Mouse (Mus musculus) intestine, embryonic 15.5 days (tissue): Measurements from ENCODE around the gene Prdx4. TPM values are rescaled to one million over a fixed set of nuclear protein-coding genes. Genes with fewer than 3 reads are reported as not detected.
"Not testable (repeated sequence)": the region's sequence is repeated elsewhere in the genome, so short reads cannot be mapped to it uniquely, and the experiment has no call there.

ENCODE experiments used
- ATAC-seq: fragments of 200-750 bp; cut with Nextera tagmentation; 2 replicates; pipeline ENCODE4 v1.8.0; 2017; ENCODE audit warnings: moderate TSS enrichment, moderate library complexity
- H3K27ac ChIP-seq: fragments of 300-500 bp; sonication (generic); 2 replicates; pipeline ENCODE4 v1.5.1; 2015; ENCODE audit warnings: mild to moderate bottlenecking, inconsistent platforms
- H3K27me3 ChIP-seq: fragments of 300-500 bp; sonication (generic); replicated peaks from 2 replicates; pipeline ENCODE4 v1.6.1; 2015; ENCODE audit warnings: inconsistent platforms
- H3K36me3 ChIP-seq: fragments of 300-500 bp; sonication (generic); 2 replicates; pipeline ENCODE4 v1.6.1; 2015; ENCODE audit warnings: inconsistent platforms
- H3K4me1 ChIP-seq: fragments of 300-500 bp; sonication (generic); replicated peaks from 2 replicates; pipeline ENCODE4 v1.6.1; 2015; ENCODE audit warnings: inconsistent platforms
- H3K4me2 ChIP-seq: fragments of 300-500 bp; sonication (generic); replicated peaks from 2 replicates; pipeline ENCODE4 v1.6.1; 2015; ENCODE audit warnings: mild to moderate bottlenecking, inconsistent platforms
- H3K4me3 ChIP-seq: fragments of 300-500 bp; sonication (generic); replicated peaks from 2 replicates; pipeline ENCODE4 v1.5.1; 2015; ENCODE audit warnings: inconsistent platforms
- H3K9ac ChIP-seq: fragments of 300-500 bp; sonication (generic); 2 replicates; pipeline ENCODE4 v1.6.1; 2015; ENCODE audit warnings: inconsistent platforms
- H3K9me3 ChIP-seq: fragments of 300-500 bp; sonication (generic); 2 replicates; pipeline ENCODE4 v1.6.1; 2016; ENCODE audit warnings: inconsistent platforms
- WGBS: fragments of 180-500 bp; shearing (Covaris S2); methylation state at CpG from one replicate; pipeline ENCODE4 v1.1.7; 2015; 5-methylcytosine and 5-hydroxymethylcytosine counted together
- polyA plus RNA-seq: library from polyadenylated mRNA; unstranded; fragments of >200 nt; fragmentation: Nextera tagmentation; extraction: Ambion mirVana; gene quantifications from 2 replicates; pipeline ENCODE4 v1.2.1, GENCODE M21; 2015

Gene Prdx4
- polyA plus RNA-seq: 220 and 243 TPM in 2 replicates

DNA sequence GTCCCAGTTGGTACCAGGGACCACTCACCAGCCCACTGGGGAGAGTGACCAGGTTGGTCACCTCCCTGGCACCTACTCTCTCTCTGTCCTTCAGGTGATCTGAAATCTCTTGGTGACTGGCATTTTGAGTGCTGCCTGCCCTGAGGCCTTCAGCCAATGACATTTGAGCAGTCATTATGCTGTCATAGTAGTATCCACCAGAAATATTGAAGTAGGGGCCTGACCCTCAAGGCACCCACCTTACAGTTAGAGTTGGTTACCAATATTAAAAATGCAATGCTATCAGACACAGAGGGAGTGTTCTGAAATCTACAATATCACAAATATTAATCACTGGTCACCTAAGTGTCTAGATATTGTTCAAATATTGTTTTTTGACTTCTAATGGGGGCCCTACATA is at the start of gene Prdx4:
Gene Prdx4, minus strand, starts transcription at position 101 of the 400 bp plus-strand sequence.
- Histone ChIP-seq H3K27me3 (no peaks in the 10 kb centered on the region), H3K4me3 (no peak within 1 kb of the TSS)
- no peak for ATAC-seq

DNA sequence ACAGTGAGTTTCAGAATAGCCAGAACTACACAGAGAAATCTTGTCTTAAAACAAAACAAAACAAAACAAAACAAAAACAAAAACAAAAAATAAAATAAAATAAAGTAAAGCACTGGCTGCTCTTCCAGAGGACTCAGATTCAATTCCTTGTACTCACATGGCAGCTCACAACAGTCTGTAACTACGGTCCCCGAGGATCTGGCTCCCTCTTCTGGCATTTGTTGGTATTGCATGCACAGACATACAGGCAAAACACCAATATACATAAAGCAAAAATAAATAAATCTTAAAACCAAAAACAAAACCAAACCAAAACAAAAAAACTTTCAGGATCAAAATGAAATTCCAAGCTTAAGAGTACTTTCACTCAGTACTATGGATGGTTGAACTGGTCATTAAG is 36.0 kb upstream of the Prdx4 start:
- no peaks in the 10 kb centered on the region for H3K36me3 ChIP-seq
- no peak overlapping the region for H3K27ac ChIP-seq
- WGBS: 13% methylated on average over 2 of the region's 2 CpGs
- no peaks in the 10 kb centered on the region for H3K4me1 ChIP-seq
- no peak overlapping the region for H3K4me3 ChIP-seq
- no peaks in the 10 kb centered on the region for H3K27me3 ChIP-seq
- no peak for ATAC-seq
- H3K9me3 ChIP-seq: no peaks in the 10 kb centered on the region
- H3K9ac ChIP-seq: no peak overlapping the region
- H3K4me2 ChIP-seq: no peak overlapping the region

More for the DNA sequence above, at the start of gene Prdx4:
- Histone ChIP-seq H3K4me2 (no peak within 1 kb of the TSS), H3K9me3 (no peaks in the 10 kb centered on the region), H3K4me1 (no peaks in the 10 kb centered on the region), H3K27ac (no peak within 1 kb of the TSS), H3K36me3 (no peaks in the 10 kb centered on the region), H3K9ac (no peak within 1 kb of the TSS)

DNA sequence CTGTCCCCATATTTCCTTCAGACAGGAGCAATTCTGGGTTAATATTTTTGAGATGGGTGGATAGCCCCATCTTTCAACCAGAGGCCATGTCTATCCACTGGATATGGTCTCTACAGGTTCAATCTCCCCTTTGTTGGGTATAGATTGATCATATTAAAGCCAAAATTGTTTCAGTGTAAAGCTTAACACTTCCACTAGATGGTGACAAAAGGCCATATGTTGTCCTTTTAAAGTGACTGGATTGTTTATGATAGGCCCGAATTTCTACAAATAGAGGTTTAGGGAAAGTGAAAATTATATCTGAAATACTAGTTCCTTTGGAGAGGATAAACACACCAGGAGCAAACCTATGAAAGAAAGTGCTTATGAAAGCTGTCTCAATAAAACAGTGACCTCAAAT is 34.9 kb upstream of the Prdx4 start:
- no peak for ATAC-seq
- WGBS: 35% methylated on average over 1 of the region's 1 CpGs

DNA sequence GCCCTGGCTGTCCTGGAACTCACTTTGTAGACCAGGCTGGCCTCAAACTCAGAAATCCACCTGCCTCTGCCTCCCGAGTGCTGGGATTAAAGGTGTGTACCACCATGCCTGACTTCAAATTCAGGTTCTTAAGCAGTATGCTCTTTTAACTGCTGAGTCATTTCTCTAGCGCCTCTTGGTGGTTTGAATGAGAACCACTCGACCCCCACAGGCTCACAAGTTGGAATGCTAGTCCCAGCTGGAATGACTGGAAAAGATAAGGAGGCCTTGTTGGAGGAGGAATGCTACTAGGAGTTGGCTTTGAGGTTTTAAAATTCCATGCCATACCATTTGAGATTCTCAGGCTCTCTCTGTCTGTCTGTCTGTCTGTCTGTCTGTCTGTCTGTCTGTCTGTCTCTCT is 29.6 kb upstream of the Prdx4 start:
- not testable (repeated sequence) for H3K4me3 ChIP-seq, H3K27me3 ChIP-seq, H3K9ac ChIP-seq, H3K36me3 ChIP-seq, H3K4me2 ChIP-seq, ATAC-seq, H3K27ac ChIP-seq, H3K9me3 ChIP-seq, H3K4me1 ChIP-seq
- WGBS: 47% methylated on average over 3 of the region's 3 CpGs

More for the DNA sequence above, 34.9 kb upstream of the Prdx4 start:
- Histone ChIP-seq H3K36me3 (no peaks in the 10 kb centered on the region), H3K4me1 (no peaks in the 10 kb centered on the region), H3K27me3 (no peaks in the 10 kb centered on the region), H3K9me3 (no peaks in the 10 kb centered on the region), H3K9ac (no peak overlapping the region), H3K27ac (no peak overlapping the region), H3K4me3 (no peak overlapping the region), H3K4me2 (no peak overlapping the region)

DNA sequence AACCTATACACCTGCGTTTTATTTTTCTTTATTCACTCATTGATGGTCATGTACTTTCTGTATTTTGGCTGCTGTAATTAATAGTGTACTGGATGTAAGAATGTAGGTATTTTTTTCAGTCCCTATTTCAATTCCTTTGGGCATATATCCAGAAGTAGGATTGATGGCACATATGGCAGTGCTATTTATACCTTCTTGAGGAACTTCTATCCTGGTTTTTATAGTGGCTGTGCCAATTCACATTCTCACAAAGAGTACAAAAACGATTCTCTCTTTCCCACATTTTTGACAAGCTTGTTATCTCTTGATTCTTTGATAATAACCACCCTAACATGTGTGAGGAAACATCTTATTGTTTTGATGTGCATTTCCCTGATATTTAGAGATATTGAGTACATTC is 24.5 kb upstream of the Prdx4 start:
- H3K9ac ChIP-seq: no peak overlapping the region
- no peaks in the 10 kb centered on the region for H3K36me3 ChIP-seq
- H3K4me3 ChIP-seq: no peak overlapping the region
- no peak for ATAC-seq
- H3K27me3 ChIP-seq: no peaks in the 10 kb centered on the region
- WGBS: 60% methylated on average over 2 of the region's 2 CpGs
- no peak overlapping the region for H3K4me2 ChIP-seq
- no peaks in the 10 kb centered on the region for H3K9me3 ChIP-seq
- H3K4me1 ChIP-seq: no peaks in the 10 kb centered on the region
- no peak overlapping the region for H3K27ac ChIP-seq

DNA sequence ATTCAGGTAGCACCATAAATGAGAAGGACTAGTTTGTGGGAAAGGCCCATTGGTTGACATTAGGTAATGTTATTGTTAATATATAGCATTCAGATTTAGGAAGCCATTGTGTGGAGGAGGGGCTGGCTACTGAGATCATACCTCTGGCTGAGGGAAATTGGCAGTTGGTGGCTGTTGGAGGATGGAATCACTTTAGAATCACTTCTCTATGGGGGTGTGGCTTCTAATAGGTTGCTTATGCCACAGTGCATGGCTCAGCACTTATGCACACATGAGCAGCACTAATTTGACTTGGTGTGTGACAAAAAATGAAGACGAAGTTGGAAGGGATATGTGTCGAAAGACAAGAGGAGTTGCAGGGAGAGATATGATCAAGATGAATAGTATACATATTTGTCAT is 5.7 kb upstream of the Prdx4 start:
- no peak for ATAC-seq
- Histone ChIP-seq H3K27me3 (no peaks in the 10 kb centered on the region), H3K27ac (no peak overlapping the region), H3K9me3 (no peaks in the 10 kb centered on the region), H3K4me3 (no peak overlapping the region), H3K4me1 (no peaks in the 10 kb centered on the region), H3K9ac (no peak overlapping the region), H3K4me2 (no peak overlapping the region), H3K36me3 (no peaks in the 10 kb centered on the region)
- WGBS: 88% methylated on average over 2 of the region's 2 CpGs

DNA sequence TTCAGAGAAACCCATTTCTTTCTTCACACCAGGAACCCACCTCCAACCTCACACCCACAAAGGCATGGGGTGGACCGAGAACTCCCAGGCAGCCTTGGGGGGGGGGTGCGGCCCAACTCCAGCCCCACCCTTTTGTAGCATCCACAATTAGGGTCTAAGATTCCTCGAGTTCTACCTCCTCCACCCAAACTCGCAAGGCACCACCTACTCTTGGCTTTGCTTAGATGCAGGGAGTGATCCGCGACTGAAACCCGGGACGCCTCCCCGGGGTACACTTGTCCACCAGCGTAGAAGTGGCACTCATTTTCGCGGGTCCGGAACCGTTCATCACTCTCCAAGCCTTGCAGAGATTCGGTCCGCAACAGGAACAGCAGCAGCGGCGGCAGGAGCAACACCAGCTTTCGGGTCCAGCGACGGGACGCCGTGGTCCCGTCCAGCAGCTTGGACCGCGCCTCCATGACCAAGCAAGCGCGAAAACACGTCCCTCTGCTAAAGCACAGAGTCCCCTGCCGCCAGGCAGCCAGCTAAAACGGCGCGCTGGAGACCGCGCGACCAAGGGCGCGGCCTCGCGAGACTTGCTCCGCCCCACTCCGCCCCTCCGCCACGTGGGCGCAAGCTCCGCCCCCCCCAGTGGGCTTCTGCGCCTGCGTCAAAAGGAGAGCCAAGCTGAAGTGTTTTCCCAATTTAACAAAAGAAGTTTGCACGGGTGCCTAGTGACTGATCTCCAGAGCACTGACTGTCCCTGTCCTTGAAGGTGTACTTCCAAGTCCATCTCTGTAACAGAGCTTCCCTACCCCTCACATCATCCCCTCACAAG is 2.4 kb downstream of the Prdx4 start:
- WGBS: 20% methylated on average over 49 of the region's 49 CpGs
- Histone ChIP-seq H3K27me3 (no peaks in the 10 kb centered on the region), H3K4me1 (no peaks in the 10 kb centered on the region), H3K9me3 (no peaks in the 10 kb centered on the region), H3K27ac (peak overlapping the region; percentile 70), H3K36me3 (no peaks in the 10 kb centered on the region), H3K9ac (peak overlapping the region; percentile 51), H3K4me3 (peak overlapping the region; percentile 56), H3K4me2 (peak overlapping the region; percentile 51)
- ATAC-seq: peak; percentile 99

DNA sequence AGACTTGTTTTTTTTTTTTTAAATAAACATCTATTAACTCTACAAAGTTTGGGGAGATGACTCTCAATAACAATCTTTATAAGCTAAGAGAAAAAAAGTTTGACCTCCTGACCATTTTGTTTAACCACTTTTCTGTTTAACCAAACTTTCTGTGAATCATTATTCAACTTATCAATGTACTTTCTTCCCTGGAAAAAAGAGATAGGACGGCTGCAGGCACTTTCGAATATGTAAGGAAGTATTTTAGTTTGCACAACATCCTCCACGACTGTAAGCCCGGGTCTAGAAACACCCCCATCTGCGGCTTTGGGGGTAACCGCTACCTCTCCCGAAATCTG is 3.0 kb downstream of the Prdx4 start:
- peak overlapping the region; percentile 51; the same call in 1 of the 2 replicates for H3K9ac ChIP-seq
- no peaks in the 10 kb centered on the region for H3K36me3 ChIP-seq
- H3K4me3 ChIP-seq: peak overlapping the region; percentile 56
- no peak for ATAC-seq
- H3K9me3 ChIP-seq: no peaks in the 10 kb centered on the region
- 17% methylated on average over 7 of the region's 7 CpGs for WGBS
- peak overlapping the region; percentile 70 for H3K27ac ChIP-seq
- H3K4me2 ChIP-seq: peak overlapping the region; percentile 51
- H3K4me1 ChIP-seq: no peaks in the 10 kb centered on the region
- H3K27me3 ChIP-seq: no peaks in the 10 kb centered on the region

DNA sequence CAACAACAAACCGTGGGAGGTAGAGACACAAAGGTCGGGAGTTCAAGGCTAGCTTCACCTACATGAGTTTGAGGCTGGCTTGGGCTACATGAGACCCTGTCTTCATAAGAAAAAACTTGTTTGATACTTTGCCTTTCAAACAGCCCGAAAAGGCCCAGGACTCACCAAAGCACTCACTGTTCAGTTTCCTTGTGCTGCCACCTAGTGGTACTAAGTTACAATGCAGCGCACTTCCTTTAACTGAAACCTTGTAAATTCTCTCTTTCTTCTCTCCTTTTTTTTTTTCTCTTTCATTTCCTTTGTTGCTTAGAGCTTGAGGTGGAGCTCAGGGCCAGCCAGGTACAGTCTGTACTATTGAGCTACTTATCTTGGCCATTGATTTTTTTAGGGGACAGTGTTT is 22.5 kb downstream of the Prdx4 start:
- Histone ChIP-seq H3K27me3 (no peaks in the 10 kb centered on the region), H3K4me3 (no peak overlapping the region), H3K4me1 (no peaks in the 10 kb centered on the region), H3K9me3 (no peaks in the 10 kb centered on the region), H3K4me2 (no peak overlapping the region), H3K27ac (no peak overlapping the region), H3K9ac (no peak overlapping the region), H3K36me3 (no peaks in the 10 kb centered on the region)
- no peak for ATAC-seq
- 36% methylated on average over 4 of the region's 4 CpGs for WGBS

DNA sequence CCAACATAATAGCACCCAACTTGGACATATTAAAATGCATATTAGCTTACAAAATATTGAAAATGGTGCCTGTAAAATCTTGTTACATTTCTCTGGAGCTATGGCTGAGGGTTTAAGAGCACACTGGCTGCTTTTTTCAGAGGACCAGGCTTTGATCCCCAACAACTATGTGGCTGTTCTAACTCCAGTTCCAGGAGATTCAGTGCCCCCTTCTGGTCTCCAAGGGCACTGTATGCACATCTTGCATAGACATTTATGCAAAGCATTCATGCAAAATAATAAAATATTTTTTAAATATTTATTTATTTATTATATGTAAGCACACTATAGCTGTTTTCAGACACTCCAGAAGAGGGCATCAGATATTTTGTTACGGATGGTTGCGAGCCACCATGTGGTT is 34.2 kb downstream of the Prdx4 start:
- Histone ChIP-seq H3K27ac (no peak overlapping the region), H3K9ac (no peak overlapping the region), H3K4me2 (no peak overlapping the region), H3K4me3 (no peak overlapping the region), H3K27me3 (no peaks in the 10 kb centered on the region), H3K9me3 (no peaks in the 10 kb centered on the region), H3K4me1 (no peaks in the 10 kb centered on the region), H3K36me3 (no peaks in the 10 kb centered on the region)
- no peak for ATAC-seq
- 95% methylated on average over 2 of the region's 2 CpGs for WGBS

DNA sequence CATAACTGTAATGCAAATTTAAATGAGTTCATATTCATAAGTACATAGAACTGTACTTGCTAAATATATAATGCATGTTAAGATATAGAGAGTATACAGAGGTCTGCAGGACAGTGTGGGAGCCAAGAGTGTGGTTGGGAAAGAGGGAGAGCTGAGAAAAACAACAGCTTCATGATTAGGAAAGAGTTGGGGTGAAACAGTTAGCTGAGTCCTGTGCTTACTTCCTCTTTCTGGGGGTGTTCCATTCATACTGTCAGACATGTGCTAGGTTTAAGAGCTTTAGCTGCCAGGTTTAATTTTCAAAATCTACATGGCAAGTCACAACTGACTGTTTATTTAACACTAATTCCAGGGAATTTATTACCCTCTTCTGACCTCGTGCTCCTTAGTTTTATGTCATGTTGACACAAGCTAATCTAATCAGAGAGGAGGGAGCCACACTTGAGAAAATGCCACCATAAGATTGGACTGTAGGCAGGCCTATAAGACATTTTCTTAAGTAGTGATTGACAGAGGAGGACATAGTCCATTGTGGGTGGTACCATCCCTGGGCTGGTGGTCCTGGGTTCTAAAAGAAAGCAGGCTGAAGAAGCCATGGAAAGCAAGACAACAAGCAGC is 60.0 kb downstream of the Prdx4 start:
- H3K4me3 ChIP-seq: no peak overlapping the region
- H3K9ac ChIP-seq: no peak overlapping the region
- no peak overlapping the region for H3K4me2 ChIP-seq
- no peaks in the 10 kb centered on the region for H3K4me1 ChIP-seq
- H3K9me3 ChIP-seq: no peaks in the 10 kb centered on the region
- peak; percentile 95 for ATAC-seq
- no peaks in the 10 kb centered on the region for H3K27me3 ChIP-seq
- no peak overlapping the region for H3K27ac ChIP-seq
- WGBS: 21% methylated on average over 1 of the region's 1 CpGs
- H3K36me3 ChIP-seq: no peaks in the 10 kb centered on the region

DNA sequence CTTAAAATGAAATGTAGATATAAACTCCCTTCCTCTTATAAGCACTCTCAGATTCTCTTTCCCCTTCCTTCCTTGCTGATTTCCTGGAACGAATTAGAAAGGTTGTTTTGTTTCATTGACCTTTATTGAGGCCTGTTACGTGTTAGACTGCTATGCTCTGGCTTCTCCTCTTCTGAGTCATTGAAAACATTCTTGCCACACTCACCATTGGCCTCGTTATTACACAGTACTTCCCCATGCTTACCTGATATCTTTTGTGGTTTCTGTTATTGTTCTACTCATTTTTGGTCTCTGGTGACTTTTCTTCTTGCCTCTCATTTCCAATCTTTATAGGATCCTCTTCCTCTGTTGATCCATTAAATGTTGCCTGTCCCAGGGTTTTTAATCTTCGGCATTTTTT is 62.1 kb downstream of the Prdx4 start:
- no peak overlapping the region for H3K4me3 ChIP-seq
- no peak overlapping the region for H3K9ac ChIP-seq
- H3K27me3 ChIP-seq: no peaks in the 10 kb centered on the region
- H3K27ac ChIP-seq: no peak overlapping the region
- ATAC-seq: no peak
- H3K4me1 ChIP-seq: no peaks in the 10 kb centered on the region
- no peaks in the 10 kb centered on the region for H3K9me3 ChIP-seq
- H3K36me3 ChIP-seq: no peaks in the 10 kb centered on the region
- H3K4me2 ChIP-seq: no peak overlapping the region
- 83% methylated on average over 4 of the region's 4 CpGs for WGBS
